Mouse (Mus musculus) forebrain, postnatal 0 days (tissue): ENCODE measurements around the gene Ralb. TPM values are rescaled to one million over a fixed set of nuclear protein-coding genes. Genes with fewer than 3 reads are reported as not detected.

Source experiments
- ATAC-seq: fragments of 200-750 bp; cut with Nextera tagmentation; 2 replicates; pipeline ENCODE4 v1.8.0; 2017; ENCODE audit warnings: mild to moderate bottlenecking, moderate library complexity
- DNase-seq: peaks from one replicate; pipeline ENCODE4 v3.0.0-alpha.2; 2015
- H3K27ac ChIP-seq: fragments of 300-500 bp; sonication (generic); 2 replicates; pipeline ENCODE4 v1.5.1; 2014; ENCODE audit warnings: low read depth, mild to moderate bottlenecking, antibody characterized with exemption, low read length, moderate library complexity, mixed read lengths
- H3K27me3 ChIP-seq: fragments of 300-500 bp; sonication (generic); 2 replicates; pipeline ENCODE4 v1.6.1; 2014; ENCODE audit warnings: mild to moderate bottlenecking, low read length, mixed read lengths; ENCODE audit not compliant: insufficient read depth
- H3K36me3 ChIP-seq: fragments of 300-500 bp; sonication (generic); 2 replicates; pipeline ENCODE4 v1.6.1; 2014; ENCODE audit warnings: mild to moderate bottlenecking, moderate library complexity; ENCODE audit not compliant: insufficient read depth
- H3K4me1 ChIP-seq: fragments of 300-500 bp; sonication (generic); 2 replicates; pipeline ENCODE4 v1.6.1; 2014; ENCODE audit warnings: antibody characterized with exemption; ENCODE audit not compliant: insufficient read depth
- H3K4me2 ChIP-seq: fragments of 300-500 bp; sonication (generic); 2 replicates; pipeline ENCODE4 v1.6.1; 2014; ENCODE audit warnings: low read depth, mild to moderate bottlenecking, moderate library complexity
- H3K4me3 ChIP-seq: fragments of 300-500 bp; sonication (generic); 2 replicates; pipeline ENCODE4 v1.5.1; 2014; ENCODE audit warnings: low read depth, low read length, mixed read lengths
- H3K9ac ChIP-seq: fragments of 300-500 bp; sonication (generic); 2 replicates; pipeline ENCODE4 v1.6.1; 2014; ENCODE audit warnings: mild to moderate bottlenecking
- H3K9me3 ChIP-seq: fragments of 300-500 bp; sonication (generic); 2 replicates; pipeline ENCODE4 v1.6.1; 2016; ENCODE audit warnings: low read length
- CTCF ChIP-seq: sonication (generic); IDR thresholded peaks from 2 replicates; pipeline ENCODE4 v1.5.1; 2016; ENCODE audit warnings: antibody characterized with exemption, control low read depth, low read depth
- WGBS: fragments of 180-500 bp; shearing (Covaris S2); extraction: QIAGEN DNeasy Blood & Tissue Kit; methylation state at CpG from one replicate; pipeline ENCODE4 v1.1.7; 2014; 5-methylcytosine and 5-hydroxymethylcytosine counted together
- polyA plus RNA-seq: library from polyadenylated mRNA; unstranded; fragments of >200 nt; fragmentation: Nextera tagmentation; extraction: Ambion mirVana; gene quantifications from 2 replicates; pipeline ENCODE4 v1.2.1, GENCODE M21; 2015
- total RNA-seq: library from RNA; depleted of rRNA; stranded (reverse); fragments of >200 nt; gene quantifications from 2 replicates; pipeline ENCODE4 v1.2.3, GENCODE M21; 2014

Ralb gene
- total and polyA plus RNA-seq, 2 experiments from 2014 or later: 40.6 to 57.3 TPM

DNA sequence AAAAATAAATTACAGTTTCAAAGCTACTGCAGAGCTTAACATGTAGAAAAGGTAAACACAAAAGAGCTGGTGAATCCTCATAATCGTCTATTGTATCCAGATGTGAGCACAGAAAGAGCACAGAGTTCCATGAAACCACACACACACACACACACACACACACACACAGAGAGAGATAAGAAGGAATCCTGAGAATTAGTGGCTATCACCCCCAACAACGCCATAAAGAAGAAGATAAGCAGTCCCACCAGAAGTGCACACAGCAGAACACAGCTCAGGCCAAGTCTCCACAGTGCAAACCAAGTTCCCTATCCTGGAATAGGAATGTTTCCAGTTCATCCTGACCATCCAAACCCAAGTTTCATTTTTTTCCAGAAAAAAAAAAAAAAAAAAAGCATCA, 40.6 kb upstream of the Ralb start:
- Histone ChIP-seq H3K4me1 (no peaks in the 10 kb centered on the region), H3K36me3 (peaks cover 7% of the 10 kb centered on the region; the same call in 1 of the 2 replicates), H3K4me3 (no peak overlapping the region), H3K27me3 (no peaks in the 10 kb centered on the region), H3K27ac (no peak overlapping the region), H3K4me2 (no peak overlapping the region), H3K9ac (no peak overlapping the region), H3K9me3 (no peaks in the 10 kb centered on the region)
- no peak for DNase-seq
- no peak for TF ChIP-seq CTCF
- no peak for ATAC-seq
- 86% methylated on average over 2 of the region's 2 CpGs for WGBS

DNA sequence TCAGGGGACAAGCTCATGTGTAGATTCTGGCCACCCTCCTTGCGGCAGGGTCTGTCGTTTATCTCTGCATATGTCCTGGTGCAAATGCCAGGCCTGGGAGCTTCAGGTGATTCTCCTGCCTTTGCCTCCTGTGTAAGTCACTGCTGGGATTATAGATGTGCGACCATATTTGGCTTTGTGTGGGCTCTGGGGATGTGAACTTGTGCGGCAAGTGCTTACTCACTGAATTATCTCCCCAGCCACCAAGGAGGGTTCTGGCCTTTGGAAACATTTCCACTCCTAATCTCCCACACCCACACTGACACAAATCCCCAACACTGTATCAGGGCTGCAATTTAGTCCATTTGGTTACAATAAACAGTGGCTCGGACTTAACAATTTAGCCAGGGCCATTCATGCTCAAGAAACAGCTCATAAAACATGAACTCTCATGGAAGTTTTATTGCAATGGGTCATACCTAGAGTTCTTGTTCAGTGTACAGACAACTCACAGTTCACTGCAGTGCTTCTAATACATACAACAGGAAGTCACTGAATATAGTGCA, 40.1 kb upstream of the Ralb start:
- H3K27ac ChIP-seq: no peak overlapping the region
- H3K4me1 ChIP-seq: no peaks in the 10 kb centered on the region
- no peak for DNase-seq
- ATAC-seq: no peak
- H3K9me3 ChIP-seq: no peaks in the 10 kb centered on the region
- WGBS: 94% methylated on average over 5 of the region's 5 CpGs
- H3K4me3 ChIP-seq: no peak overlapping the region
- H3K36me3 ChIP-seq: peaks cover 7% of the 10 kb centered on the region; the same call in 1 of the 2 replicates
- no peak for TF ChIP-seq CTCF
- no peak overlapping the region for H3K4me2 ChIP-seq
- no peaks in the 10 kb centered on the region for H3K27me3 ChIP-seq
- H3K9ac ChIP-seq: no peak overlapping the region

DNA sequence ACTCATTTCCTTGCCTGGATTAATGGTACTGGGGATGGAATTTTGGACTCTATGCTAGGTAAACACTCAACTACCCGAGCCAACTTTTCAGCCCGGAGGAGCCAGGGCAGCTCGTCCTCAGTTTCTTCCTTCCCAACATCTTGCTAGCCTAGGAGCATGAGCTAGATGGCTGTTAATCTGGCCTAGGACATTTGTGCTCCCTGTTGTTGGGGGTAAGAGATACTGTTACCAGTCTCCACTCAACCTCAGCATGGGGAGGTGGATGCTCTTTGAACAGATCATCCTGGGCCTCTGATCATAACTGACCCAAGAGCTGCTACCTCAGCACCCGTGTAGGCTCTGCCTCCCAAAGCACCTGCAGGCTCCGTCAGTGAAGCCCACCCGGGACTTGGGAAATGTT, 38.7 kb upstream of the Ralb start:
- no peak overlapping the region for H3K9ac ChIP-seq
- H3K27me3 ChIP-seq: no peaks in the 10 kb centered on the region
- no peaks in the 10 kb centered on the region for H3K4me1 ChIP-seq
- no peak for TF ChIP-seq CTCF
- no peak for ATAC-seq
- no peak for DNase-seq
- WGBS: 96% methylated on average over 6 of the region's 6 CpGs
- no peak overlapping the region for H3K4me3 ChIP-seq
- no peaks in the 10 kb centered on the region for H3K9me3 ChIP-seq
- no peak overlapping the region for H3K27ac ChIP-seq
- peaks cover 7% of the 10 kb centered on the region; the same call in 1 of the 2 replicates for H3K36me3 ChIP-seq
- H3K4me2 ChIP-seq: no peak overlapping the region

DNA sequence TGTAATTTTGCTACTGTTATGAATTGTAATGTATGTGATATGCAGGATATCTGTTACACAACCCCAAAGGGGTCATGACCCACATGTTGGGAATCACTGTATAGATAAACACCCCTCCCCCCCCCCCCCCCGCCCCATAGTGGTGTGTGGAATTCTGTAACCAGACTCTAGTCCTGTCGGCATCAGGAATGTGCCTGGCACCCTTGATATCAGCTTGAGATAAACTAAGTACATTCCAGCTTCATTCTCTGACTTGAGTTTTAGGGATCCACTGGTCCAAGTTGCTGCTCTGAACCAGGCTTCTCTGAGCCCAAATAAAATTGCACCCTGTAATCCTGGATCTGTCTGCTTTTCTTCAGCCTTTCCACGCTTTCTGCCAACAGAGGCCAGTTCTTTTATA, 37.0 kb upstream of the Ralb start:
- no peak for ATAC-seq
- no peak overlapping the region for H3K4me3 ChIP-seq
- H3K36me3 ChIP-seq: no peaks in the 10 kb centered on the region
- H3K27me3 ChIP-seq: no peaks in the 10 kb centered on the region
- no peak overlapping the region for H3K4me2 ChIP-seq
- no peaks in the 10 kb centered on the region for H3K4me1 ChIP-seq
- TF ChIP-seq CTCF: no peak
- WGBS: 86% methylated on average over 3 of the region's 3 CpGs
- H3K9ac ChIP-seq: no peak overlapping the region
- no peaks in the 10 kb centered on the region for H3K9me3 ChIP-seq
- H3K27ac ChIP-seq: no peak overlapping the region
- DNase-seq: no peak

DNA sequence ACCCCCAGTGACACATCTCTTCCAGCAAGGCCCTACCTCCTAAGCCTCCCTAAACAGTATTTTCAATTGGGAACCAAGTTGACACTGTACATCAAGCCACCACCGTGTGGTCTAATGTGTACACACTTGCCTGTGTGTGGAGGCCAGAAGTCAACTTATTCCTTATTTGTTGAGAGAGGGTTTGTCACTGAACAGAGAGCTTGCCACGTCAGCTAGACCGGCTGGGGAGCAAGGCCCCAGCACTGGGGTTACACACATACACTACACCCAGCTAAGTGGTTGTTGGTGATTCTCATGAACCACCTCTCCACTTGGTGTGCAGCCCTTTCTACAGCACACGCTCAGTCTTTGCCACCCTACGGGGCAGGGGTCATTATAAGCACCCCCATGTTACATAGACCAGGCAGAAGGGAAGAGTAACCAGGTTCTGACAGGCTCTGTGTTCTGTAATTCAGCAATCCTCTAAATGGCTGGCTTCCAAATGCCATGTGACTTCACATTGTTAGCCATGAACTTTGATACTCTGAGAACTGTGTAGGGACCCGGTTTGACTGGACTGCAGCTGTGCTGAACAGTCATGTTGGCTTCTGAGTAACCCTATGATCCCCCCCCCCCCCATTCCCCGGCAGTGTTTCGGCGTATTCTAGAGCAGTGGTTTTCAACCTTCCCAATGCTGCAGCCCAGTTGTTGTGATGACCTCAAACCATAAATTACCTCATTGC, 36.4 kb upstream of the Ralb start:
- Histone ChIP-seq H3K27ac (no peak overlapping the region), H3K4me3 (no peak overlapping the region), H3K27me3 (no peaks in the 10 kb centered on the region), H3K36me3 (no peaks in the 10 kb centered on the region), H3K4me1 (no peaks in the 10 kb centered on the region), H3K4me2 (no peak overlapping the region), H3K9me3 (no peaks in the 10 kb centered on the region), H3K9ac (no peak overlapping the region)
- 88% methylated on average over 9 of the region's 9 CpGs for WGBS
- ATAC-seq: no peak
- TF ChIP-seq CTCF: no peak
- no peak for DNase-seq

DNA sequence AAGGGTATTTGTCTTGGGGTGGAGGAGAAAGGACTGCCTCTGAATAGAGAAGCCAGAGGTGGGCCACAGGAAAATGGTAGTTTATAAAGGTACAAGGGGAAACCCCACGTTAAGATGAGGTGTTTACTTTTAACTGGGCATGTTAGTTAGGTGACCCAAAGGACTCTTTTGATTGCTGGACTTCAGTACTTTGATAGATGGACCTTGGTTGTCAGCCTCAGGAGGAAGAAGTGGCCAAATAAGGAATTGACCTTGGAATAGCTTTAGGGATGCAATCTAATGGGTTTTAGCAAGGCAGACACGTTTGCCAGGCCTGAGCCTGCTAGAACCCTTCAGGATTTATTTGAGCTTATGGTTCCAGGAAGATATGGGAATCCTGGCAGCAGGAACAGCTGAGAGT, 34.7 kb upstream of the Ralb start:
- H3K4me3 ChIP-seq: no peak overlapping the region
- no peak for ATAC-seq
- no peaks in the 10 kb centered on the region for H3K36me3 ChIP-seq
- H3K27me3 ChIP-seq: no peaks in the 10 kb centered on the region
- DNase-seq: no peak
- 75% methylated on average over 2 of the region's 2 CpGs for WGBS
- TF ChIP-seq CTCF: no peak
- no peak overlapping the region for H3K27ac ChIP-seq
- no peak overlapping the region for H3K9ac ChIP-seq
- no peaks in the 10 kb centered on the region for H3K4me1 ChIP-seq
- no peaks in the 10 kb centered on the region for H3K9me3 ChIP-seq
- H3K4me2 ChIP-seq: no peak overlapping the region

DNA sequence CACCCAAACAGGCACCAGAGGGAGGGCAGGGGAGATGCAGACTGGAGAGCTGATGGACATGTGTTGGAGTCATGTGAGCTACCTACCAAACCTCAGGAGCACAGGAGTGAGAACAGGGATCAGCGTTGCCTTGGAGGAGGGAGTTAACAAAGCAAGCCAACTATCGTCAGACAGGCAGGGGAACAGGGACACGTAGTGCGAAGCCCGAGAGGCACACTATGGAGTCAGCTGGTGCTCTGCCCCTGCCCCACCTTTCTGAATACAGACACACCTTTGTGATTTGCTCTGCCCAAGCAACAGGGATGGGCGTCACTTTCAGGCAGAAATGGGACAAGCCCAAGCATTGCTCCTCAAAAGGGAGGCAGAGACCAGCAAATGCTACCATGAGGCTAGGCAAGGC, 33.1 kb upstream of the Ralb start:
- WGBS: 88% methylated on average over 6 of the region's 6 CpGs
- no peak overlapping the region for H3K4me3 ChIP-seq
- H3K4me1 ChIP-seq: no peaks in the 10 kb centered on the region
- no peak for TF ChIP-seq CTCF
- ATAC-seq: no peak
- H3K9ac ChIP-seq: no peak overlapping the region
- no peak for DNase-seq
- no peaks in the 10 kb centered on the region for H3K9me3 ChIP-seq
- H3K27me3 ChIP-seq: no peaks in the 10 kb centered on the region
- no peak overlapping the region for H3K4me2 ChIP-seq
- no peak overlapping the region for H3K27ac ChIP-seq
- no peaks in the 10 kb centered on the region for H3K36me3 ChIP-seq
